Mouse (Mus musculus) embryonic fibroblast, embryonic 13.5 days (primary cell): ENCODE measurements at regions not wholly inside any gene's neighbourhood (a gene's known extent, or its start where the extent isn't known, plus 50 kb on each side); places are given as distances from the start of the nearest gene placed in this dataset.

Source experiments
- CTCF ChIP-seq: IDR thresholded peaks from 2 replicates; pipeline ENCODE4 v1.5.1; 2011; ENCODE audit warnings: mild to moderate bottlenecking, control low read depth, low read length, moderate library complexity, borderline replicate concordance; ENCODE audit not compliant: insufficient read depth
- POLR2A ChIP-seq: IDR thresholded peaks from 2 replicates; pipeline ENCODE4 v1.6.1; 2011; ENCODE audit warnings: low read depth, mild to moderate bottlenecking, control low read depth, low read length, moderate library complexity

- no peak for TF ChIP-seq POLR2A
- TF ChIP-seq CTCF = no peak
Observed at GRCm38 (mm10) chr13:119331815-119332214, 96.6 kb upstream of the Paip1 start.
